Mouse (Mus musculus): ENCODE data around the gene 2010005H15Rik.
"Not testable (repeated sequence)": the region's sequence is repeated elsewhere in the genome, so short reads cannot be mapped to it uniquely, and the experiment has no call there.

2010005H15Rik gene

DNA sequence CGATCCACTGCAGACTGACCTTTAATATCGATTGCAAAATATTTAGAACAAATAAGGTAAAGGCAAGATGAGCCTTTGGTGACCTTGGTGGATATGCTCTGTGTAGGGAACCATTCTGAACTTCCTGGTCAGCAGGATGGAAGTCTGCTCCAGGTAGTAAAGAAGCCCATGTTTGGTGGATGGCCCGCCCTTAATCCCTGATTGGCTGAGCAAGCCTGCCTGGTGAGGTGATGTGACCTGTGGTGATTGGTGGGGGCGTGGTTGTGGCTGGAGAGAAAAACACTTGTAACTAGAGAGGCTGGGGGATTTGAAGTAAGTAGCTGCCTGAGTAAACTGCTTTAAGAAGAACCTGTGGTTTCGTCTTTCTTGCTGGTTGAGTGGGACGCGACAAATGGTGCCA, at the start of gene 2010005H15Rik:
TSS of gene 2010005H15Rik (plus strand) at position 301 of the 400 bp plus-strand sequence.
- DNase-seq (ENCODE audit: low read depth, low spot score) = not testable (repeated sequence)

DNA sequence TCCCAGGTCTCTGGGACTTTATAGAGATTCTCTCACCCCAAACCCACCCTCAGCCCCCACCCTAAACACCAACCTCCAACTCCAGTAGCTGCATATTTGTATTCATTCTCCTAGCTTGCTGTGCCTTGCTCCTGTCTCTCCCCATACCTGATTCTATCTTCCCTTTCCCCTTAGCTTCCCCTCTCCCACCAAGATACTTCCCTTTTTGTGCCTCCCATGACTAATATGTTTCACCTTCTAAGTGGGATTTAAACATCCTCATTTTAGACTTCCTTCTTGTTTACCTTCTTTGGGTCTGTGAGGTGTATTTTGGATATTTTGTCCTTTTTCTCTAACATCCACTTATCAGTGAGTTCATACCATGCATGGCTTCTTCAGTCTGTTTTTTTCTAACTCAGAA, 45.2 kb upstream of the 2010005H15Rik start:
- no peak for DNase-seq (ENCODE audit: low read depth, low spot score)

DNA sequence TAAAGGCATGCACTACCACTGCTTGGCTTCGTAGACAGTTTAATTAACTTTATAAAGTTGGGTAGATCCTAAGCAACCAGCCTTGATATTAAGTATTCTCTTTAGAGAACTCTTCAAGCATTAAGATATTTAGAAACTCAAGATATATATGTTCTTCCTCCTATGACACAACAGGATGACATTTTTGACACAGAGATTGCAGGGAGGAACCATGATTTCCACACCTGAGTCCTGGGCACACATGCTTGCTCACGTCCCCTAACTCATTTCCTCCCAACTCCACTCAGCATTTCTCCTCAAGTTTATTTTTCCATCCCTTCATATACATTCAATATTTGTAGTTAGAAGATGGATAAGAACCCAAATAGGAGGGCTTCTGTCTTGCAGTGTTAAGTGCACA, 41.4 kb upstream of the 2010005H15Rik start:
- DNase-seq (ENCODE audit: low read depth, low spot score) = no peak

DNA sequence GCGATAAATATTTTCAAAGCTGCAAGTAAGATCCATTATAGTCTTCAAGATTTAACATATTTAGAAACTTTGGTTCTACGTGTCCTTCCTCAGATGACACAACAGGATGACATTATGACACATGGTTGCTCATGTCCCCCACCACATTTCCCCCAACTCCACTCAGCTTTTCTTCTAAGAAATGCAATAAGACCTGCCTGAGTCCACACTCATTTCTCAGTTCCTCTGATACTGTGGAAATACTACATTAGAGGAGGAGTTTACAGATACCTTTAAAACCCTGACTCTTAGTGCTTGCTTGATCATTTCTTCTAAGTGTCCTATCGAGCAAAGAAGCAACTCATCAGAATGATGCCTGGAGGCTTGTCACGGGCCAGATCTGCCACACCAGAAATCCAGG, 37.4 kb upstream of the 2010005H15Rik start, which contains the start of gene Gm5483:
TSS of gene Gm5483 (plus strand) at position 301 of the 400 bp plus-strand sequence.
- DNase-seq (ENCODE audit: low read depth, low spot score) = not testable (repeated sequence)

DNA sequence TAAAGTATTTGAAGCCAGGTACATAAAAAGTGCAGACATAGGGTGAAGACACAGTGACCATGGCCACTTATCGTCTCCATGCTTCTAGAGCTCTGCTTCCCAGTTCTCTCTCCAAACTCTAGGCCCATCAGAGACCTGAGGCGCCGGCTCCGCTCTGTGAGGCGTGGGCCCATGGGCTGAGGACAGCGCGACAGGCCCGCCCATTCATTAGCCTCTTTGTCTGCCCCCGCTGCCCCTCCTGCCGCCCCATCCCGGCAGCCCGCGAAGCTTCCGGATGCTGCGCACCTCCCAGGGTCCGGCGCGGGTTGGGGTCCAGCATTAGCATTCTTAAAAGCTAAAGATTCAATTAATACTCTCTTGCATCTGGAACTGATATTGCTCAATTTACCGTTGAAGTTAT, 22.0 kb upstream of the 2010005H15Rik start:
- DNase-seq (ENCODE audit: low read depth, low spot score) = no peak

DNA sequence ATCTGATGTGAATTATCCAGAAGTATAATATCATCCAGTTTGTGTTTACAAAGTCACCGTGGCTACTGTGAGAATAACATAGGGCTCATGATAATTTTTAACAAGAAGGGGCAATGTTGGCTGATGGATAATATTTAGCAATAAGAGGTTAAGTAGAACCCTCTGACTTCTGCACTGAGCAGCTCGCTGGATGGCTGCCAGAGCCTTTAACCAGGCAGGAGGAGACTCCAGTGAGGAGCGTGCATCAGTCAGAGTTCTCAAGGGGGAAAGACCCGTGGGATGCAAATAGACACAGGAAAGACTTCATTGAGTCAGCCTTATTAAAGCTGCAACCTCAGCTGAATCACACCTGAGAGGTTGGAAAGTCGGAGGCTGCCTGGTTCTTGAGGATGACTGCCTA, 17.4 kb upstream of the 2010005H15Rik start:
- no peak for DNase-seq (ENCODE audit: low read depth, low spot score)

DNA sequence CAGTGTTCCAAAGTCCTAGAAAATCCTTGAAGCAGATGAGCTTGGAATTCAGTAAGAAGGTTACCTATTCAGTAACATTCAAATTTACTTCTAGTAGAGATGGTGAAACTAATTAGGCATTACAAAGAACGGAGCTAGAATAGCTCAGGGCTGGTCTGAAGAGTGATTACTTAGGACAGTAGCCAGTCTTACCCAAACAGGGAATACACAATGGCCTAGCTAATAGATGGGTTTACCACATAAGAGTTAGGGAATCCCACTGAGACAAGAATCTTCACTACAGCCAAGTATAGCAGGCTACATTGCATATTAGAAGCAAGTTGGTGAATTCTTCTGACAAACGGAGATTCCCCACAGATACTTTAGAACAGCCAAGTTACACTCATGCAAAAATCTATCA, 15.6 kb upstream of the 2010005H15Rik start:
- not testable (repeated sequence) for DNase-seq (ENCODE audit: low read depth, low spot score)

DNA sequence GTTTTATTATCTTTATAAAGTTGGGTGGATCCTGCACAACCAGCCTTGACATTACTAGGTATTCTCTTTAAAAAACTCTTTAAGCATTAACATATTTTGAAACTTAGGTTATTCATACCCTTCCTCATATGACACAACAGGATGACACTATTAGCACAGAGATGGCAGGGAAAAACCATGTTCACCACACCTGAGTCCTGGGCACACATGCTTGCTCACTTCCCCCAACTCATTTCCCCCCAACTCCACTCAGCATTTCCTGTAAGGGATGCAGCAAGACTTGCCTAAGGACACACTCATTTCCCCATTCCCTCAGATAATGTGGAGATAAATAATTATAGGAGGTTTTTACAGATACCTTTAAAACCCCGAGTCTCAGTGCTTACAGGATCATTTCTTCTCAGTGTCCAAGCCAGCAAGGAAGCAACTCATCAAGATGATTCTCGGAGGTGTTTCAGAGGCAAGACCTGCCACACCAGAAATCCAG, 11.3 kb upstream of the 2010005H15Rik start, which contains the start of gene Gm5416:
TSS of gene Gm5416 (plus strand) at position 437 of the 487 bp plus-strand sequence.
- no peak for DNase-seq (ENCODE audit: low read depth, low spot score)

DNA sequence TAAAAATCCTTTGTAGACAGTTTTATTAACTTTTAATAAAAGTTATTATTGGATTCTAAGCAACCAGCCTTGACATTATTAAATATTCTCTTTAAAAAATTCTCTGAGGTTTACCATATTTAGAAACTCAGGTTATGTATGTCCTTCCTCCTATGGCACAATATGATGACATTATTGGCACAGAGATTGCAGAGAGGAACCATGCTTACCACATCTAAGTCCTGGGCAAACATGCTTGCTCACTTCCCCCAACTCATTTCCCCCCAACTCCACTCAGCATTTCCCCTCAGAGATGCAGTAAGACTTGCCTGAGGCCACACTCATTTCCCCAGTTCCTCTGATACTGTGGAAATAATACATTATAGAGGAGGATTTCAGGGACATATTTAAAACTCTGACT, 39.3 kb downstream of the 2010005H15Rik start:
- not testable (repeated sequence) for DNase-seq (ENCODE audit: low read depth, low spot score)

DNA sequence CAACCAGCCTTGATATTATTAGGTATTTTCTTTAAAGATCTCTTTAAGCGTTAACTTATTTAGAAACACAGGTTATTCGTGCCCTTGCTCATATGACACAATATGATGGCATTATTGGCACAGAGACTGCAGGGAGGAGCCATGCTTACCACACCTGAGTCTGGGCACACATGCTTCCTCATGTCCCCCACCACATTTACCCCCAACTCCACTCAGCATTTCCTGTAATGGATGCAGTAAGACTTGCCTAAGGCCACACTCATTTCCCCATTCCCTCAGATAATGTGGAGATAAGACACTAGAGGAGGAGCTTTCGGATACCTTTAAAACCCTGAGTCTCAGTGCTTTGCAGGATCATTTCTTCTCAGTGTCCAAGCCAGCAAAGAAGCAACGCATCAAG, 55.5 kb downstream of the 2010005H15Rik start, which contains the start of gene Stfa1:
TSS of gene Stfa1 (plus strand) at position 156 of the 400 bp plus-strand sequence.
- DNase-seq (ENCODE audit: low read depth, low spot score) = not testable (repeated sequence)

DNA sequence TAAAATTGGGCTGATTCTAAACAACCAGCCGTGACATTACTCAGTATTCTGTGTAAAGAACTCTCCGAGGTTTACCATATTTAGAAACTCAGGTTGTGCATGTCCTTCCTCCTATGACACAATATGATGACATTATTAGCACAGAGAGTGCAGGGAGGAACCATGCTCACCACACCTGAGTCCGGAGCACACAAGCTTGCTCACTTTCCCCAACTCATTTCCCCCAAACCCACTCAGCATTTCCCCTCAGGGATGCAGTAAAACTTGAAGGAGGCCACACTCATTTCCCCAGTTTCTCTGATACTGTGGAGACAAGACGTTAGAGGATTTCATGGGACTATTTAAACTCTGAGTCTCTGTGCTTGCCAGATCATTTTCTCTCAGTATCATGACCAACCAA, 67.9 kb downstream of the 2010005H15Rik start:
- DNase-seq (ENCODE audit: low read depth, low spot score) = no peak

Measured in embryo, embryonic 11.5 days (tissue).